Mouse (Mus musculus): ENCODE data around the gene Txnrd1.

GRCm38 (mm10) chr10:82863106-82863680 lies 29.4 kb downstream of the Txnrd1 start:
- no peak for TF ChIP-seq POLR2A (IDR thresholded peaks at IDR 0.05; ENCODE audit: low read depth, low read length)
- TF ChIP-seq CTCF (IDR thresholded peaks at IDR 0.05; ENCODE audit: borderline replicate concordance, insufficient read depth, low read length): no peak

All from embryonic fibroblast, embryonic 13.5 days (primary cell).